Mouse (Mus musculus) forebrain, embryonic 12.5 days (tissue): Measurements from ENCODE around the gene Ppid. TPM values are rescaled to one million over a fixed set of nuclear protein-coding genes. Genes with fewer than 3 reads are reported as not detected.

Experiments
- ATAC-seq: fragments of 200-750 bp; cut with Nextera tagmentation; 2 replicates; pipeline ENCODE4 v1.8.0; 2017; ENCODE audit warnings: moderate TSS enrichment; ENCODE audit not compliant: low FRiP score
- H3K27ac ChIP-seq: fragments of 300-500 bp; sonication (generic); 2 replicates; pipeline ENCODE4 v1.5.1; 2016; ENCODE audit warnings: mild to moderate bottlenecking
- H3K27me3 ChIP-seq: fragments of 300-500 bp; sonication (generic); 2 replicates; pipeline ENCODE4 v1.6.1; 2016; ENCODE audit warnings: mild to moderate bottlenecking
- H3K36me3 ChIP-seq: fragments of 300-500 bp; sonication (generic); replicated peaks from 2 replicates; pipeline ENCODE4 v1.6.1; 2016; ENCODE audit warnings: mild to moderate bottlenecking
- H3K4me1 ChIP-seq: fragments of 300-500 bp; sonication (generic); 2 replicates; pipeline ENCODE4 v1.6.1; 2016
- H3K4me2 ChIP-seq: fragments of 300-500 bp; sonication (generic); 2 replicates; pipeline ENCODE4 v1.6.1; 2016; ENCODE audit warnings: mild to moderate bottlenecking, moderate library complexity
- H3K4me3 ChIP-seq: fragments of 300-500 bp; sonication (generic); replicated peaks from 2 replicates; pipeline ENCODE4 v1.5.1; 2016; ENCODE audit warnings: mild to moderate bottlenecking
- H3K9ac ChIP-seq: fragments of 300-500 bp; sonication (generic); 2 replicates; pipeline ENCODE4 v1.6.1; 2016; ENCODE audit warnings: mild to moderate bottlenecking
- H3K9me3 ChIP-seq: fragments of 300-500 bp; sonication (generic); 2 replicates; pipeline ENCODE4 v1.6.1; 2016
- WGBS: fragments of 180-500 bp; shearing (Covaris S2); methylation state at CpG from one replicate; pipeline ENCODE4 v1.1.7; 2016; 5-methylcytosine and 5-hydroxymethylcytosine counted together
- polyA plus RNA-seq: library from polyadenylated mRNA; unstranded; fragments of >200 nt; fragmentation: Nextera tagmentation; extraction: Ambion mirVana; gene quantifications from 2 replicates; pipeline ENCODE4 v1.2.1, GENCODE M21; 2016

Gene Ppid
- polyA plus RNA-seq, 1 experiment from 2014 or later = 176 TPM

- peak; percentile 69; the same call in 1 of the 2 replicates for ATAC-seq
- H3K27ac ChIP-seq = peak overlapping the region; percentile 59
- WGBS = 17% methylated on average over 10 of the region's 10 CpGs
Measured at GRCm38 (mm10) chr3:79575576-79576467, 15.3 kb upstream of the Ppid start.

GRCm38 (mm10) chr3:79576468-79576816 is 14.7 kb upstream of the Ppid start:
- ATAC-seq = no peak
- 26% methylated on average over 3 of the region's 3 CpGs for WGBS
- no peak overlapping the region for H3K27ac ChIP-seq

More at GRCm38 (mm10) chr3:79575576-79576467, 15.3 kb upstream of the Ppid start:
- H3K36me3 ChIP-seq = no peaks in the 10 kb centered on the region
- H3K27me3 ChIP-seq = no peaks in the 10 kb centered on the region
- peak overlapping the region; percentile 21; the same call in 1 of the 2 replicates for H3K4me2 ChIP-seq
- no peaks in the 10 kb centered on the region for H3K9me3 ChIP-seq
- peaks cover 16% of the 10 kb centered on the region for H3K4me1 ChIP-seq
- H3K9ac ChIP-seq = no peak overlapping the region
- H3K4me3 ChIP-seq = no peak overlapping the region

GRCm38 (mm10) chr3:79576865-79577264 is 14.3 kb upstream of the Ppid start:
- no peak overlapping the region for H3K4me2 ChIP-seq
- H3K9me3 ChIP-seq = no peaks in the 10 kb centered on the region
- H3K4me1 ChIP-seq = peaks cover 16% of the 10 kb centered on the region
- no peak overlapping the region for H3K27ac ChIP-seq
- H3K4me3 ChIP-seq = no peak overlapping the region
- WGBS = 40% methylated on average over 5 of the region's 5 CpGs
- no peaks in the 10 kb centered on the region for H3K27me3 ChIP-seq
- no peak overlapping the region for H3K9ac ChIP-seq
- ATAC-seq = no peak
- no peaks in the 10 kb centered on the region for H3K36me3 ChIP-seq

More at GRCm38 (mm10) chr3:79576468-79576816, 14.7 kb upstream of the Ppid start:
- Histone ChIP-seq H3K4me3 (no peak overlapping the region), H3K4me1 (peaks cover 16% of the 10 kb centered on the region), H3K36me3 (no peaks in the 10 kb centered on the region), H3K9ac (no peak overlapping the region), H3K27me3 (no peaks in the 10 kb centered on the region), H3K4me2 (peak overlapping the region; percentile 21; the same call in 1 of the 2 replicates), H3K9me3 (no peaks in the 10 kb centered on the region)

GRCm38 (mm10) chr3:79577606-79578005 is 13.5 kb upstream of the Ppid start:
- no peak overlapping the region for H3K4me2 ChIP-seq
- no peaks in the 10 kb centered on the region for H3K36me3 ChIP-seq
- H3K9ac ChIP-seq = no peak overlapping the region
- no peaks in the 10 kb centered on the region for H3K9me3 ChIP-seq
- H3K4me1 ChIP-seq = peaks cover 16% of the 10 kb centered on the region
- no peak for ATAC-seq
- no peaks in the 10 kb centered on the region for H3K27me3 ChIP-seq
- no peak overlapping the region for H3K4me3 ChIP-seq
- WGBS = 90% methylated on average over 6 of the region's 6 CpGs
- no peak overlapping the region for H3K27ac ChIP-seq

- peaks cover 16% of the 10 kb centered on the region for H3K4me1 ChIP-seq
- H3K4me3 ChIP-seq = no peak overlapping the region
- H3K27me3 ChIP-seq = no peaks in the 10 kb centered on the region
- no peak for ATAC-seq
- no peaks in the 10 kb centered on the region for H3K9me3 ChIP-seq
- 75% methylated on average over 6 of the region's 6 CpGs for WGBS
- no peaks in the 10 kb centered on the region for H3K36me3 ChIP-seq
- H3K4me2 ChIP-seq = no peak overlapping the region
- no peak overlapping the region for H3K9ac ChIP-seq
- H3K27ac ChIP-seq = no peak overlapping the region
Measured at GRCm38 (mm10) chr3:79578164-79578563, 13.0 kb upstream of the Ppid start.

- no peaks in the 10 kb centered on the region for H3K9me3 ChIP-seq
- no peaks in the 10 kb centered on the region for H3K36me3 ChIP-seq
- no peak overlapping the region for H3K4me3 ChIP-seq
- no peak overlapping the region for H3K9ac ChIP-seq
- 87% methylated on average over 5 of the region's 5 CpGs for WGBS
- no peak overlapping the region for H3K4me2 ChIP-seq
- no peak overlapping the region for H3K27ac ChIP-seq
- no peak for ATAC-seq
- no peaks in the 10 kb centered on the region for H3K27me3 ChIP-seq
- H3K4me1 ChIP-seq = peaks cover 16% of the 10 kb centered on the region
Measured at GRCm38 (mm10) chr3:79579891-79580575, 11.1 kb upstream of the Ppid start.

GRCm38 (mm10) chr3:79586804-79587203 is 4.3 kb upstream of the Ppid start:
- no peak overlapping the region for H3K4me3 ChIP-seq
- 3% methylated on average over 6 of the region's 6 CpGs for WGBS
- H3K4me1 ChIP-seq = no peaks in the 10 kb centered on the region; the same call in 1 of the 2 replicates
- H3K9ac ChIP-seq = no peak overlapping the region
- ATAC-seq = peak; percentile 85
- no peaks in the 10 kb centered on the region for H3K36me3 ChIP-seq
- H3K9me3 ChIP-seq = no peaks in the 10 kb centered on the region
- H3K27ac ChIP-seq = no peak overlapping the region
- H3K27me3 ChIP-seq = no peaks in the 10 kb centered on the region
- no peak overlapping the region for H3K4me2 ChIP-seq

GRCm38 (mm10) chr3:79589671-79590070 is 1.5 kb upstream of the Ppid start:
- Histone ChIP-seq H3K9ac (no peak overlapping the region), H3K36me3 (peaks cover 9% of the 10 kb centered on the region), H3K9me3 (no peaks in the 10 kb centered on the region), H3K27ac (no peak overlapping the region), H3K4me3 (no peak overlapping the region), H3K4me2 (no peak overlapping the region), H3K4me1 (peaks cover 9% of the 10 kb centered on the region), H3K27me3 (no peaks in the 10 kb centered on the region)
- 81% methylated on average over 2 of the region's 2 CpGs for WGBS
- ATAC-seq = no peak

GRCm38 (mm10) chr3:79591793-79592471 is 790 bp downstream of the Ppid start:
- Histone ChIP-seq H3K4me1 (peaks cover 9% of the 10 kb centered on the region), H3K36me3 (peaks cover 29% of the 10 kb centered on the region), H3K27me3 (no peaks in the 10 kb centered on the region), H3K9me3 (no peaks in the 10 kb centered on the region), H3K27ac (peak overlapping the region; percentile 78), H3K4me2 (peak overlapping the region; percentile 70), H3K9ac (peak overlapping the region; percentile 85), H3K4me3 (peak overlapping the region; percentile 88)
- WGBS = 8% methylated on average over 15 of the region's 15 CpGs
- ATAC-seq = no peak; the same call in 1 of the 2 replicates

- 92% methylated on average over 7 of the region's 7 CpGs for WGBS
Measured at GRCm38 (mm10) chr3:79595468-79595867, 4.3 kb downstream of the Ppid start.

GRCm38 (mm10) chr3:79609886-79610285 is 18.7 kb downstream of the Ppid start:
- peaks cover 51% of the 10 kb centered on the region for H3K36me3 ChIP-seq
- H3K4me2 ChIP-seq = no peak overlapping the region
- 97% methylated on average over 2 of the region's 2 CpGs for WGBS
- no peak overlapping the region for H3K9ac ChIP-seq
- H3K27ac ChIP-seq = no peak overlapping the region
- no peak for ATAC-seq
- no peaks in the 10 kb centered on the region for H3K9me3 ChIP-seq
- H3K4me3 ChIP-seq = no peak overlapping the region
- H3K27me3 ChIP-seq = no peaks in the 10 kb centered on the region
- no peaks in the 10 kb centered on the region for H3K4me1 ChIP-seq

More at GRCm38 (mm10) chr3:79595468-79595867, 4.3 kb downstream of the Ppid start:
- Histone ChIP-seq H3K4me3 (no peak overlapping the region), H3K4me2 (no peak overlapping the region), H3K36me3 (peaks cover 55% of the 10 kb centered on the region), H3K4me1 (peaks cover 9% of the 10 kb centered on the region), H3K27ac (no peak overlapping the region), H3K9me3 (no peaks in the 10 kb centered on the region), H3K27me3 (no peaks in the 10 kb centered on the region), H3K9ac (no peak overlapping the region)
- no peak for ATAC-seq
